Mouse (Mus musculus) testis, postnatal 14 days (tissue): ENCODE results near the gene Kcnj8.
"Not testable (repeated sequence)": the region's sequence is repeated elsewhere in the genome, so short reads cannot be mapped to it uniquely, and the experiment has no call there.

Experiments used
- DNase-seq: peaks from one replicate; pipeline ENCODE4 v3.0.0; 2021; ENCODE audit warnings: low spot score

Kcnj8 gene

DNA sequence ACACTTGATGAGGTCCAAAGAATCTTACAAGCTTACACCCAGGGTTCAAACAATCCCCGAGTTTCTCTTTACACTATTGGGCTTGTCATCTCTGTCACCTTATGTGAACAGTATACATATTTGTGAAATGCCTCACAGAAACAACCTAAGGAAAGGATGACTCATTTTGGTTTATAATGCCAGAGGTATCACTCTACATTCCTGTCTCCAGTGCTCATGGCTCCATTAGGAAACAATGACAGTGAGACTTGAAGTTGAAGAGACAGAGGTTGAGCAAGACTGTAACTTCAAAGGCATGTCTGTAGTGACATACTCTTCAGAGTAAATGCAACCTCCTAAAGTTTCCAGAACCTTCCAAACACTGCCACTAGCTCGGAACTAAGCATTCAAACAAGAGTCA, 23.0 kb downstream of the Kcnj8 start:
- DNase-seq, result no peak

DNA sequence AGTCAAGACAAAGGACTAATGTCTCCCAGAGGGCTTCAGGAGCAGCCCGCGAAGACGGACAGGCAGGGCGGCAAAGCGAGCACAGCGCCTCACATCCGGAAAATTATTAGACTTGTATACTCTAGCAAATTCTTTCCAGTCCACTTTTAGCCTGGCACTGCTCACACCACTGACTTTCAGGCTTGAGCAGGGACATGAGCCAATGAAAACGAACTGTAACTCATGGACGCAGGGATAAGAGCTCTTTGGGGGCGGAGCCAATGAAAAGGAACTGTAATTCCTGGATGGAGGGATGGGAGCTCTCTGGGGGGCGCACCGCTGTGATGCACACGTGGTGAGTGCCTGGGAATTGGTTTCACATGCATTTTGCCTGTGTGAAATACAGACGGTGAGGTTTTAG, 26.3 kb downstream of the Kcnj8 start:
- no peak for DNase-seq

DNA sequence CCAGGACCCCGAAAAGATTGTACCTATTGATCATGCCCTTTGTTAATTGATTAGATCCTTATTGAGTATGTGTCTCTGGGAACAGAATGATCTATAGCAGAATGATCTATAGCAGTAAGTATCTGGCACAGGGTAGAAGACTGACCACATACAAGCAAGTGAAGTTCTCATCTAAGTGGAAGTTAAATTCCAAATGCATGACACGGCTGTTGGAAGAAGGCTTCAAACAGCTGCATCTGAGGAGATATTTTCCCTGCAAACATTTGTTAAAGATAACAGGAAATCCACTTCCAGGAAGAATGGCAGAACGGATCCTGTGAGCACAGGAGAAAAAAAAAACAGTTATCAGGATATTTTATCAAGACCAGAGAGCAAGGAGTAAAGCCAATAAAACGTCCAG, 27.8 kb downstream of the Kcnj8 start:
- DNase-seq, result no peak

DNA sequence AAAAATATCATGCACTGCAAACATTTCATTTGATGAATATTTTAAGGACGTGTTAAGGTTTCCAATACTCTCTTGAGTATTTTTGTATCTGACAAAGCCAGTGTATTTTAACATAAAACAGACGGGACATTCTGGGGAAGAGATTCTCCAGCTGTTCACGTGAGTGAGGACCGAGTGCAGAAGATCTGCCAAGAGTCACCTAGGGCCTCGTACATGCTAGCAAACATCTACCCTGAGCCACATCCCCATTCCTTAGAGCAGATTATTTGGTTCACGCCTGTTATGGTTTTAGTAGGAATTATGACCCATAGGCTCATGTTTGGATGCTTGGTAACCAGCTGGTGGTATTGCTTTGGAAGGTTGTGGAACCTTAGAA, 28.6 kb downstream of the Kcnj8 start:
- DNase-seq, result no peak

DNA sequence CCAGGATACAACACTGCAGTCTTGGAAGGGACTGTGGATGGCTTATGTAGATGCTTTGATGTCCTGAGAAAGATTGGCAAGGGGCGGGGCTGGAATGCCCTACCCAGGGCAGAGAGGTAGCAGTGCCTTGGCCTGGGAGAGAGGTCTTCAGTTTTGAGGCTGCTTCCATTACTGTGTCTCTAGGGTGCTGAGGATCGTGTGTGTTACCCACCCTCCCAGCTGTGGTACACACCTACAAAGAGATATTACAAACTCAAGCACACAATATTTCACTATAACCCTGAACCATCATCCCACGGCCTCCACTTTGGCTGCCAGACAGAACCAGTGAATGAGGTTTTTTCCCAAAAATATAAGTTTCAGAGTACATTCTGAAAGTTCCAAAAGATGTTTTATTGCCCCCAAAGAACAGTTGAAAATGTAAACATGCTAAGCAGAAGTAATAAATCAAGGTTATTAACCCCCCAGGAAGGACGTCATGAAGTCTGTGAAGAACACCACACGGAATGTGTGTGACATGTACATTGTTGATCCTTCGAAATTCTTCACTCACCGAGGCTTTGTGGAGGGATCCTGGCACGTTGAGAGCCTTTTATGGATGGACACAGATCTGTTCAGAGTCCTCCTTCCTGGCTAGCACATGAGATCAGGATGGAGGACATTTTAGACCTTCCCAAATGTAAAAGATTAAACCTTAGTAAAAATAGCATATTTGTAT, 29.2 kb downstream of the Kcnj8 start:
- DNase-seq, result no peak

DNA sequence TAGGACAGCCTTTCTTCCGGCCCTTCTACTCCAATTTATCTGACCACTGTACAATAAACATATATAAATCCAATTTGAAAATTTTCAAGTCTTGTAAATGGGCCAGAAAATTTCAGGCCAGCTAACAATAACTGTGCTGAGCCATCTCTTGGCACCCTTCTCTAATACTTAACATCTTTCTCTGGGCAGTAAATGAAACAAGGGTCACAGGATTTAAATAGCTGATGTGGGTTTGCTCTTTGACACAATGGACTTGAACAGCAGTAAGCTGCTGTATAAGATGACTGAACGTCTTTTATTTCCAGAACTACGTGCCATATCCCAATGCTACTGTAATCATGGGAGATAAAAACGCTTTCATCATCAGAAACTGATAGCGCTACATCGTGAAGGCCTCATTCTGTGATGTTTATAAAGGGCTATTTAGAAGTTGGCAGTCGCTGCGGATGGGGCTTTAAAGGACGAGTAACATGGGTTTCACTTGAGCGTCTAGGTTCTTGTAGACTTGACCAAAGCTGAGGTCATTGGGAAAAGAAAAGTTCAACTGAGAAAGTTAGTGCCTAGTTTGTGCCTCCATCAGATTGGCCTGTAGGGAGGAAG, 30.8 kb downstream of the Kcnj8 start:
- DNase-seq, result no peak

DNA sequence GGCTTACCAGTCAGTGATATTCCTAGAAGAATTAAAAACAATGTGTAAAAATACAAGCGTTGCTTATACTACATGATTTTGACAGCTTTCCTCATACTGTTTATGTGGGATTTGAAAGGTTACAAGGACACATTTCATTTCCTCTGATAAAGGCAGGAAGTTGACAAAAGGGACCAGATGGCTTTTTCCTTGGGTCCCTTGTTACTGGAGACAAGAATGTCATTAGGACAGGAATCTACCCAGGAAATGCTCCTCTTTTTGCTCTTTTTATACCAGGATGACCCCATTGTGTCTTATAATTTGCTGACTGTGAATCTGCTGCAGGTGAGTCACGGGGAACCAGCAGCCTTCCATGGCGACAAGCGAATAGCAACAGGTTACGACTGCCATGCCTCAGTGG, 31.3 kb downstream of the Kcnj8 start:
- DNase-seq, result no peak

DNA sequence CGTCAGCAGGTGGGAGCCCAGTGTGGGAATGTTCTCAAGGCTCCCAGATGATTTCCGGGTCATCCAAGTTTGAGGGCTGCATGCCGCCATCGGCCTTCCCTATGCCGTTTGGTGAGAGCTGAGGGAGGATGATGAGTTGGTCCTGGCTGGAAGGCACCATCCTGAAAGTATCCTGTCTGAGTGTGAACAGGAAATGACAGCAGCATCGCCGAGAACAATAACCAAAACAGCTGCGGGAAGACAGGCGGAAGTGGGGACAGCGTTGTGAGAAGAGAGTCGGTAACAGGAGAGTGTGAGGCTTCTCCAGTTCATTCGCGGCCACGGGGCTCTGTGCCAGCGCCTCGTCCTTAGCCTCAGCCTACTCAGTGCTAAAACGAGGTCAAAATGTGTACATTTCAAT, 32.9 kb downstream of the Kcnj8 start:
- DNase-seq, result no peak

DNA sequence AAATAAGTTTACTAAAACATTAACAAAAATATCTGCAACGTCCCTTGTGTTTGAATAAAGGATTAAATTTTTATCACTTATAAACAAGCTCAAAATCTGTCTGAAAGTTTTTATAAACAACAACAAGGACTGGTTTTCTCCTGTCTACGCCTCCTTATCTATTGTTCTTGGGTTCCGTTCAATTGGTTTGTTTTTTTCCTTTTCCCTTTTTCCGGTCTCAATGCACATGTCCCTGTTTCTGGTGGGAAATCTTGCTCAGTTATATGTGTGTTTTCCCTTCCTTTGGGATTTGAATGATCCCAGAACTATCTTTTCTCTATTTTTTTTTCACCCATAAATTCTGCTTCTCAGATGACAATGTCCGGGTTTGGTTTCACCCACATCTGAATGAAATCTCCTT, 38.0 kb downstream of the Kcnj8 start:
- DNase-seq, result no peak

DNA sequence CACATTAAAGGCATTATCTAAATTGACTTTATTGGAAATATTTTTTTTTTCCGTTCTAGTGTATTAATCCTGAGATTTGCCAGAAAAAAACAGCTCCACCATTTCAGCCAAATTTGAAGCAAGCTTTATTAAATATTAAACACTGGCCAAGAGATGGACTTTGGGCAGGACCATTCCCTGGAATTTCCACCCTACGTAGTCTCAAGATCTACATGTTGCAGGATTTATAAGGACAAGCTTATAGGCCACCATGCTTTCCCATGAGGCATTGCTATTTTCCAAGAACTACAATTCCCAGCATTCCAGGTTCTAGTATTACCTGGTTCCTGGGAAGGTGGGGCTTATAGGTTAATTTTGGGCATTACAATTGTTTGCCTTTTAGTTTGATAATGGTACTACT, 38.7 kb downstream of the Kcnj8 start:
- DNase-seq, result no peak

DNA sequence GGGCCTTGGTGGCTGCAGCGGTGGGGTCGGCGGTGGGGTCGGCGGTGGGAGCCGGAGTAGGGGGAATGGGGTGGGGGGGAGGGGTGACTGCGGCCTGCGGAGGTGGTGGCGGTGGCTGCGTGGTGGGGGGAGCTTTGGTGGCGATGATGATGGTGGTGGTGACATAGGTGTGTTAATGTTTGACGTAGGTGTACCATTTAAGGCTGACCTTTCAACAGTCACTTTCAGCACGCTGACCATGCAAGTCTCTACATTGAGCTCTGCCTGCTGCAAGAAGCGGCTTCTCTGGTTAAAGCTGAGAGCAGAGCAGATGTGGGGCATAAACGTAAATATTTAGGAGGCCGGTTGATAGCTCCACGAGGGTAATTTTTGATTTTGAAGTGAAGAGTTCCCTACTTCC, 39.3 kb downstream of the Kcnj8 start:
- DNase-seq, result no peak

DNA sequence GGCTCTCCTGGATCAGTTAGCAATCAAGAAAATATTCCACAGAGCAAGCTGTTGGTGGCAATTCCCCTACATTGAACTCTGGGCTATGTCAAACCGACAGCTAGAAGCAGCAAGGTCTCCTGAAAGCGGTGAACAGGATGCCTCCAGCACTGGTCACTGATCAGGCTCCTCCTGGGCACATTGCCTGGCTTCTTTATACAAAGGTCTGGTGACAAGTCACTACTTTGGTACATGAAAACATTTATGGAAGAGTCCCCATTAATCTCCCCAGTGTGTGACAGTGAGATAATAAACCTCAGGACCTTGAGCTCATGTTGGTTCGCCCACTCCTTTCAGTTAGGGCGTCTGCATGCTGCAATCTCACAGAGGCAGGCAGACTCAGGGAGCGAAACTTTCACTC, 41.0 kb downstream of the Kcnj8 start:
- no peak for DNase-seq

DNA sequence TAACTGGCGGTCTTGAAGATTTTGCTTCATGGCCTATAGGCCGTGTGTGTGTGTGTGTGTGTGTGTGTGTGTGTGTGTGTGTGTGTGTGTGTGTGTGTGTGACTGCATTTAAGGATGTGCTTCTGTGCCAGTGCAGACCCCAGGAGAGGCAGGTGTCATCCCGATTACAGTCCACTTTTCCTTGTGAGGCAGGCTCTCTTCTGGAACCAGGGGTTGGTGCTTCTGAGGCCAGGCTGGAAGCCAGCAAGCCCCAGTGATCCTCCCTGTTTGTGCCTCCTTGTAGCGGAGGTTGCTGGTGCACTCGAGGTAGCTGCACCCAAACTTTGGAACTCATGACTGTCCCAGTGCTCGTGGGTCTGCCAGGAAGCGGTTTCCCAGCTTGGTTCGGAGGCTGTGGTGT, 41.7 kb downstream of the Kcnj8 start:
- DNase-seq, result no peak

DNA sequence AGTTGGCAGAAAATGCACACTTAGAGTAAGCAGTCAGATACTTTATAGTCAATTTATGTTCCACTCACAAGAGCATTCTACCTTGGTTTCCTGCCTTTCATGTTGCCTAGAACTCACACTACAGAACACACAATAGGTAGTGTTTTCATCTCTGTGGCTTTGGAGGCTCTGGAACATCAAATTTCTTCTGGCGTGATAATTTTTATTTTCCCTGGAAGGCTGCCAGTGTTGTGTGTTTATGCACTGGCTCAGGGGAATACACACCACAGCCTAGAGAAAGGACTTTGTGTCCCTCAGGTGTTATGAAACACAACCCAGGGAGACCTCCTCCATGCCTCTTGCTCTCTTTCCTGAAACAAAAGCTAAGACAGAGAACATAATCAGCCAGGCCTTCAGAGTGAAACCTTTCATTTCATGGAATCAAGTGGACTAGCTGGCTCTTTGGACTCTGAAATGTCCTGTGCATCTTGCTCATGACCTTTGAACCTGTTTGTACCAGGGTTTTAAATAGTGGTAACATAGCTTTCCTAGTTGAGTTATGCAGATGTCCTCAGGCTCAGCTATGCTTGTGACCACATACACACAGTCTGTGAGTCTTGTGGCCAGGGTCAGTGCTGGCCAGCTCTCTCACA, 43.4 kb downstream of the Kcnj8 start:
- DNase-seq, result no peak

DNA sequence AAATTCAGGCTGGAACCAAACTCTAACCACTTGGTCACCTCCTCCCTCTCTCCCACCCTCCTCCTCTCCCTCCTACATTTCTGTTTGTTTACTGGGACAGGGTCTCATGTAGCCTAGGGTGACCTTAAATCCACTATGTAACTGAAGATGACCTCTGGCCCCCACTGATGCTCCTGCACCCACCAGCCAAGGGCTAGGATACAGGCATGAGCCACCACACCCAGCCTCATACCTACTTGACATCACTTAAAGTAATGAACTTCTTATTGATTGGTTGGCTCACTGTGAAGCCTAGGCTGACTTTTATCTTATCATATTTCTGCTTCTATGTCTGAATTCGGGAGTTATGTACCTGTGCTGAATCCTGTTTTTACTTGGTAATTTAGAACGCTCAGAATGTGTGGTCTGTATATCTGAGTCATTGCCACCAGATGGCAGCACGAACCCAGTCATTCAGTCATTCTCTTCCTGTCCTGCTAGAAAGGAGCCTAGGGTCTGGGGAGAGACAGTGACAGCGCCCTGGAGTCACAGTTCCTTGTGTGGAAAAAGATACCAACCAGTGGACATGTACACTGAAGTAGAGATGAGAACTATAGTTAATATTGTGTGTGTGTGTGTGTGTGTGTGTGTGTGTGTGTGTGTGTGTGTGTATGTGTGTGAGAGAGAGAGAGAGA, 46.6 kb downstream of the Kcnj8 start:
- DNase-seq, result no peak

DNA sequence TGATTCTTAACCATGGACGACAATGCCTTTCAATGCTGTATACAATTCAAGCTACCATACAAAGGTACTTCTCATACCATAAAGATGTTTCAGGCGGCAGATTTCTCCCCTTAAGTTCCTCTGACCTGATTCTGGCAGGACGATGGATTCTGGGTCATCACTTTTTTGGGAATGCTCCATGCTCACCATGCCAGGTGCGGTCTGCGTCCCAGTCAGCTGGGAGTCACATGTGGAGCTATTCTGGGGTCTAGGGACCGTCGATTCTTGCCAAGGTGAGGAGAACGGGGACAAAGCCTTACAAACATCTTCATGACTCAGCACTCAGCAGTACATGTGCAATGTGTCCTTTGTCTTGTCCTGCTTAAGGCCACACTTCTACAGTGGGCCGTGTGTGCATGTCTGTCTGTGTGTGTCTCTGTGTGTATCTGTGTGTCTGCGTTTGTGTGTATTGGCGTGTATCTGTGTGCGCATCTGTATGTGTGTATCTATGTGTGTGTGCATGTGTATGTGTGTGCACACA, 49.8 kb downstream of the Kcnj8 start:
- DNase-seq, result no peak

DNA sequence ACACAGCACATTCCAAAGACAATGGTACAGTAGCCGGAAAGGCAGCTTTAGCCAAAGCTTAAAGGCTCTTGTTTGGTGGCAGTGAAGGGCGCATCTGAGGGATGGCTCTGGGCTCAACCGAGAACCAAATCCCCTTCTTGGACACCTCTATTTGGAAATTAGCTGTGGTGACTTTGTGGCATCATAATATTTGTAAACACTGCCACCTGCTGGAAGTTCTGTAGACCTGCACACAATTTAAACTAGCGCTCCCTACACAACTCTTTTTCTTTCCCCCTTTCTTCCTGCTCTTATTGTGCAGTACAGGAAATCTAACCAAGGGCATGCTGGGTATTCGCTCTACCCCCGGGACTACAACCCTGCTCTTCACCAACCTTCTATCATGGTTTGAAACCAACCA, 52.3 kb downstream of the Kcnj8 start:
- no peak for DNase-seq

DNA sequence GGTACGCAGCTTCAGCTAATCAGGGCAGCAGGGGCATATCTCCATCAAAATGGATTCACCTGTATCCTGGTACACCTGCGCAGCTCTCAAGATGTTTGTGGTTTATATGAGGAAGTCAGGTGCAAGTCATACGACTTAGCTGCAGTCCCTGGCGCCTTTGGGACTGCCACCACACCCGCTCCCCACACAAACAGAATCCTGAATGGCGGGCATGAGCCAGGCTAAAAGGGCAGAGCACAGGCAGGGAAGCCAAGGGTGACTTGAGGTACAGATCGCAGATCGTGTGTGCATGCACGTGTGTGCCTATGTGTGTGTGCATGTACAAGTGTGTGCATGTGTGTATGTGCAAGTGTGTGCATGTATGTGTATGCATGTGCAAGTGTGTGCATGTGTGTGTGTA, 56.0 kb downstream of the Kcnj8 start:
- not testable (repeated sequence) for DNase-seq

DNA sequence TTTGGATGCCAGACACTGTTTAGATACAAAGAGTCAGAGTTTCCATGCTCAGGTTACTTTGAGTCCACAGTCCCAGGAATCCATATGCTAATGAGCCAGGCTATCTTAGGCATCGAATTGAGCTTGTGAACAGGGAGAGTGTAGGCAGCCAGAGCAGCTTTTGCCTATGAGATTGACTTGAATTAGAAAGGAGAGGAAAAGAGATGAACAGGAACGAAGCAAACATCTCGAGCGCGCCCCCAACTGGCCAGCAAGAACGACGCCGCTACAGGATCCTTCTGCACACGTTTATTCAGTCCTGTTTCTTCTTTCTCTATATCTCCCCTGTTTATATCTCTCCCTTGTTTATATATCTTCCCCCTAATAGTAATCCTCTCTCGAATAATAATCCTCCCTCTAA, 56.5 kb downstream of the Kcnj8 start:
- no peak for DNase-seq
